Comparison of ENCODE assay signal across 8 mouse cellular contexts in the genomic region with DNA sequence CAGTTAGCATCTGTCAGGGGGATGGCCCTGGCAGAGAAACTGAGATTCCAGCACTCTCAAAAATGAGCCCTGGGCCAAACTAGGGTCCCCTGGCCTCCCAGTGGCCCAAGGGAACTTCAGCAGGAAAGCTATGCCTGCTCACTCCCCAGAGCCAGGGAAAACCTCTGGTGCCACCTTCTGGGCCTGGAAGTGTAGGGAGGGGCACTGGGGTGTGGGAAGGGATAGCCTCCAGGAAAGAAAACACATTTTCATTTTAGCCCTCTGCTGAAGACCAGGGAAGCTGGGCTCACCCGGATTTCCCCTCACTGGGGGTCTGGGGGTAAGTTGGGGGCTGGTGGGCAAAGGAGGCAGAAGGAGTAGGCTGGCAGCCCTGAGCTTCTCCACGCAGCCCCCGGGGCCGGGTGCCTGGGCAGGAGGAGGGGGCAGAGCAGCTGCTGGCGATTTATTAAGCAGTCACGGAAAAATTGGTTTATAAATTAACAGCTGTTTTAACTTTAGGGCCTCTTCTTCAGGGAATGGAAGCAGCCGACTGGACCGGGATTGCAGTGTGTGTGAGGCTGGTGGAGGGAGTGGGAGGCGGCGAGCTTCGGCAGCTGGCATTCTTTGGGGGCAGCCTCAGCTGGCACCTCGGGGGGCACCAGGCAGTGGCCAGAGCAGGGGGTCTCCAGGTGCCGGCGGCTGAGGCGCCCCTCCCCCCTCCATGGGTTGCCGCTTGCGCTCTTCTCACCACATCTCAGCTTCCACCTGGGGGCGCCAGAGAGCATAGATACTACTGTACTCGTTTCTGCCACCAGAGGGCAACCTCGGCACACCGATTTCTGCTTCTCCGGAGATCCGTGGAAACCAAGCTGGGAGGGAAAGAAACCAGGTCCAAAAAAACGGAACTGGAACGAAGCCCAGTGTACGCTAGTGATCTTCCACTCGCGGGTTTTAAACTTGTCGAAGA. TPM values are rescaled to one million over a fixed set of nuclear protein-coding genes. Genes with fewer than 3 reads are reported as not detected.
DNase-seq lines count a peak whose midpoint lies in the region; ATAC-seq lines count a peak whose summit lies in the region.

No protein-coding gene starts in this region.

- ATAC-seq in embryonic facial prominence, embryonic 15.5 days (ENCODE audit: insufficient number of reproducible peaks, low FRiP score, low TSS enrichment, low read depth): peak; percentile 75
- peak; percentile 34 for ATAC-seq in kidney, embryonic 14.5 days (ENCODE audit: low FRiP score, low TSS enrichment)
- ATAC-seq in limb, embryonic 15.5 days (ENCODE audit: insufficient number of reproducible peaks, low FRiP score, low TSS enrichment, low read depth): 0 out of 2 replicates have a peak, but pooled peaks have one; percentile 27

- H3K4me1 ChIP-seq in embryonic facial prominence, embryonic 15.5 days: peaks cover 34% of the 10 kb centered on the region
- H3K4me1 ChIP-seq in heart, embryonic 10.5 days: peaks cover 44% of the 10 kb centered on the region
- peaks cover 22% of the 10 kb centered on the region; the same call in 1 of the 2 replicates for H3K4me1 ChIP-seq in kidney, embryonic 14.5 days (ENCODE audit: control insufficient read depth, insufficient read depth, low read length)
- peaks cover 33% of the 10 kb centered on the region for H3K4me1 ChIP-seq in limb, embryonic 15.5 days

- H3K9me3 ChIP-seq in embryonic facial prominence, embryonic 15.5 days (replicated peaks): no peaks in the 10 kb centered on the region
- no peaks in the 10 kb centered on the region for H3K9me3 ChIP-seq in heart, embryonic 10.5 days
- H3K9me3 ChIP-seq in kidney, embryonic 14.5 days (ENCODE audit: control insufficient read depth, low read length): no peaks in the 10 kb centered on the region
- no peaks in the 10 kb centered on the region for H3K9me3 ChIP-seq in limb, embryonic 15.5 days

- peak; percentile 86 for DNase-seq in 416B (ENCODE audit: low read depth)
- DNase-seq in adrenal gland, postnatal 4 days (ENCODE audit: low spot score in 2 of 2): peak; percentile 92 to 94
- DNase-seq in heart, embryonic 10.5 days (ENCODE audit: low spot score): peak; percentile 94
- peak; percentile 83 to 96 for DNase-seq in monocyte, adult 2 months (ENCODE audit: low read depth in 1 of 2, low spot score in 2 of 2)
- DNase-seq in spleen, postnatal 14 days (ENCODE audit: low spot score in 2 of 2): peak; percentile 76 to 87

- peaks cover 80% of the 10 kb centered on the region for H3K27me3 ChIP-seq in embryonic facial prominence, embryonic 15.5 days
- H3K27me3 ChIP-seq in heart, embryonic 10.5 days (ENCODE audit: insufficient read depth, poor library complexity, severe bottlenecking): peaks cover 89% of the 10 kb centered on the region
- H3K27me3 ChIP-seq in kidney, embryonic 14.5 days (ENCODE audit: control insufficient read depth, insufficient read depth, low read length): peaks cover 76% of the 10 kb centered on the region
- H3K27me3 ChIP-seq in limb, embryonic 15.5 days: peaks cover 77% of the 10 kb centered on the region

- H3K36me3 ChIP-seq in embryonic facial prominence, embryonic 15.5 days: no peaks in the 10 kb centered on the region
- H3K36me3 ChIP-seq in heart, embryonic 10.5 days: no peaks in the 10 kb centered on the region
- H3K36me3 ChIP-seq in kidney, embryonic 14.5 days (ENCODE audit: control insufficient read depth, insufficient read depth, low read length): no peaks in the 10 kb centered on the region
- no peaks in the 10 kb centered on the region for H3K36me3 ChIP-seq in limb, embryonic 15.5 days

- H3K9ac ChIP-seq in embryonic facial prominence, embryonic 15.5 days: no peak overlapping the region
- peak overlapping the region; percentile 28; the same call in 1 of the 2 replicates for H3K9ac ChIP-seq in kidney, embryonic 14.5 days (ENCODE audit: low read depth, low read length)
- H3K9ac ChIP-seq in limb, embryonic 15.5 days: no peak overlapping the region

- peak overlapping the region; percentile 65 for H3K4me2 ChIP-seq in embryonic facial prominence, embryonic 15.5 days (replicated peaks)
- H3K4me2 ChIP-seq in kidney, embryonic 14.5 days (replicated peaks; ENCODE audit: low read depth, low read length): peak overlapping the region; percentile 60
- H3K4me2 ChIP-seq in limb, embryonic 15.5 days: peak overlapping the region; percentile 53

- H3K27ac ChIP-seq in embryonic facial prominence, embryonic 15.5 days (replicated peaks): peak overlapping the region; percentile 71
- peak overlapping the region; percentile 30; the same call in 1 of the 2 replicates for H3K27ac ChIP-seq in heart, embryonic 10.5 days
- no peak overlapping the region for H3K27ac ChIP-seq in kidney, embryonic 14.5 days (ENCODE audit: low read depth, low read length)
- H3K27ac ChIP-seq in limb, embryonic 15.5 days: peak overlapping the region; percentile 3; the same call in 1 of the 2 replicates

- WGBS in embryonic facial prominence, embryonic 15.5 days: 1% methylated on average over 29 of the region's 29 CpGs
- WGBS in heart, embryonic 10.5 days: 2% methylated on average over 29 of the region's 29 CpGs
- 1% methylated on average over 28 of the region's 29 CpGs for WGBS in kidney, embryonic 14.5 days
- WGBS in limb, embryonic 15.5 days: 1% methylated on average over 29 of the region's 29 CpGs

- H3K4me3 ChIP-seq in embryonic facial prominence, embryonic 15.5 days (replicated peaks): peak overlapping the region; percentile 34
- H3K4me3 ChIP-seq in heart, embryonic 10.5 days: peak overlapping the region; percentile 51
- peak overlapping the region; percentile 29 for H3K4me3 ChIP-seq in kidney, embryonic 14.5 days (ENCODE audit: low read length)
- peak overlapping the region; percentile 31 for H3K4me3 ChIP-seq in limb, embryonic 15.5 days

RNA-seq across cellular contexts. Expression of a gene that starts 5.9 kb away (rescaled TPM):
- 1 to 10 TPM; 1.3 to 1.9 TPM for total RNA-seq in adrenal gland, postnatal 4 days (2021)
- 3.8 and 7.0 TPM in 2 replicates for polyA plus RNA-seq in embryonic facial prominence, embryonic 15.5 days (2015; fragmentation: Nextera tagmentation; extraction: Ambion mirVana)
- 8.1 and 20.1 TPM in 2 replicates for polyA plus RNA-seq in heart, embryonic 10.5 days (2016; fragmentation: Nextera tagmentation; extraction: Ambion mirVana)
- polyA plus RNA-seq in kidney, embryonic 14.5 days (2014; fragmentation: Nextera tagmentation; extraction: Ambion mirVana): 0.87 and 1.7 TPM in 2 replicates
- polyA plus RNA-seq in limb, embryonic 15.5 days (2015; fragmentation: Nextera tagmentation; extraction: Ambion mirVana): 3.7 and 4.3 TPM in 2 replicates

RNA-seq across cellular contexts. Expression of a gene that starts 12.8 kb away (rescaled TPM):
- under 1 TPM in 1 of 2 experiments, not detected in 1; 0.34 TPM for total RNA-seq in adrenal gland, postnatal 4 days (2021)
- 0.09 TPM in 1 of 2 replicates, not detected in the other for polyA plus RNA-seq in embryonic facial prominence, embryonic 15.5 days (2015; fragmentation: Nextera tagmentation; extraction: Ambion mirVana)
- polyA plus RNA-seq in heart, embryonic 10.5 days (2016; fragmentation: Nextera tagmentation; extraction: Ambion mirVana): not detected in 2 replicates
- not detected in 2 replicates for polyA plus RNA-seq in kidney, embryonic 14.5 days (2014; fragmentation: Nextera tagmentation; extraction: Ambion mirVana)
- polyA plus RNA-seq in limb, embryonic 15.5 days (2015; fragmentation: Nextera tagmentation; extraction: Ambion mirVana): not detected in 2 replicates

RNA-seq across cellular contexts. Expression of a gene that starts 15.9 kb away (rescaled TPM):
- 10 to 100 TPM; 30.3 to 30.9 TPM for total RNA-seq in adrenal gland, postnatal 4 days (2021)
- 41.0 and 41.3 TPM in 2 replicates for polyA plus RNA-seq in embryonic facial prominence, embryonic 15.5 days (2015; fragmentation: Nextera tagmentation; extraction: Ambion mirVana)
- 51.0 and 53.0 TPM in 2 replicates for polyA plus RNA-seq in heart, embryonic 10.5 days (2016; fragmentation: Nextera tagmentation; extraction: Ambion mirVana)
- polyA plus RNA-seq in kidney, embryonic 14.5 days (2014; fragmentation: Nextera tagmentation; extraction: Ambion mirVana): 34.9 and 42.0 TPM in 2 replicates
- 36.6 and 40.1 TPM in 2 replicates for polyA plus RNA-seq in limb, embryonic 15.5 days (2015; fragmentation: Nextera tagmentation; extraction: Ambion mirVana)

RNA-seq across cellular contexts. Expression of a gene that starts 41.3 kb away (rescaled TPM):
- 10 to 100 TPM in 1 of 2 experiments, 1 to 10 TPM in 1; 8.6 to 16.7 TPM for total RNA-seq in adrenal gland, postnatal 4 days (2021)
- 8.4 and 12.2 TPM in 2 replicates for polyA plus RNA-seq in embryonic facial prominence, embryonic 15.5 days (2015; fragmentation: Nextera tagmentation; extraction: Ambion mirVana)
- 86.0 and 159 TPM in 2 replicates for polyA plus RNA-seq in heart, embryonic 10.5 days (2016; fragmentation: Nextera tagmentation; extraction: Ambion mirVana)
- polyA plus RNA-seq in kidney, embryonic 14.5 days (2014; fragmentation: Nextera tagmentation; extraction: Ambion mirVana): 1.3 and 2.3 TPM in 2 replicates
- 18.1 and 45.8 TPM in 2 replicates for polyA plus RNA-seq in limb, embryonic 15.5 days (2015; fragmentation: Nextera tagmentation; extraction: Ambion mirVana)

RNA-seq across cellular contexts. Expression of a gene that starts 44.0 kb away (rescaled TPM):
- 100 to 1,000 TPM; 686 to 903 TPM for total RNA-seq in adrenal gland, postnatal 4 days (2021)
- polyA plus RNA-seq in embryonic facial prominence, embryonic 15.5 days (2015; fragmentation: Nextera tagmentation; extraction: Ambion mirVana): 0.56 and 0.66 TPM in 2 replicates
- 5.0 and 5.1 TPM in 2 replicates for polyA plus RNA-seq in heart, embryonic 10.5 days (2016; fragmentation: Nextera tagmentation; extraction: Ambion mirVana)
- polyA plus RNA-seq in kidney, embryonic 14.5 days (2014; fragmentation: Nextera tagmentation; extraction: Ambion mirVana): 0.84 and 2.2 TPM in 2 replicates
- 1.6 TPM in 2 replicates for polyA plus RNA-seq in limb, embryonic 15.5 days (2015; fragmentation: Nextera tagmentation; extraction: Ambion mirVana)
